Mouse (Mus musculus) bone marrow, adult 2 months (tissue): ENCODE results near the gene Mrpl39.

Experiments used
- CTCF ChIP-seq: fragments of 200-500 bp; IDR thresholded peaks from 2 replicates; pipeline ENCODE4 v1.5.1; 2011; ENCODE audit warnings: low read length, control low read depth; ENCODE audit not compliant: control insufficient read depth, insufficient read depth
- POLR2A ChIP-seq: fragments of 200-500 bp; IDR thresholded peaks from 2 replicates; pipeline ENCODE4 v1.6.1; 2011; ENCODE audit warnings: low read depth, mild to moderate bottlenecking, control low read depth, low read length, borderline replicate concordance; ENCODE audit not compliant: control insufficient read depth

- TF ChIP-seq CTCF (no peak), POLR2A (no peak)
Observed at GRCm38 (mm10) chr16:84769182-84769581, 33.6 kb upstream of the Mrpl39 start.
